Mouse (Mus musculus) embryo, embryonic 10 days (tissue): ENCODE data around the gene Zyx.

Experiments used
- DNase-seq: peaks from one replicate; pipeline ENCODE4 v3.0.0-alpha.2; 2015; ENCODE audit warnings: low spot score

The Zyx gene

GRCm38 (mm10) chr6:42349426-42350020 lies at the start of gene Zyx:
Gene Zyx (plus strand): TSS chr6:42349630.
- DNase-seq: peak; percentile 94

- DNase-seq: peak; percentile 13
Measured at GRCm38 (mm10) chr6:42309816-42310378, 39.5 kb upstream of the Zyx start.

GRCm38 (mm10) chr6:42310427-42311053 lies 38.9 kb upstream of the Zyx start:
- DNase-seq: no peak

- DNase-seq: no peak
Measured at GRCm38 (mm10) chr6:42318293-42318692, 31.1 kb upstream of the Zyx start.

GRCm38 (mm10) chr6:42323371-42324066 lies 25.9 kb upstream of the Zyx start:
- DNase-seq: no peak

GRCm38 (mm10) chr6:42324067-42324481 lies 25.4 kb upstream of the Zyx start:
- DNase-seq: peak; percentile 64

GRCm38 (mm10) chr6:42324482-42325267 lies 24.8 kb upstream of the Zyx start, which contains the start of gene Fam131b:
Gene Fam131b (minus strand): TSS chr6:42324643.
- DNase-seq: peak; percentile 65

GRCm38 (mm10) chr6:42325268-42325609 lies 24.2 kb upstream of the Zyx start:
- peak; percentile 79 for DNase-seq

GRCm38 (mm10) chr6:42326509-42326908 lies 22.9 kb upstream of the Zyx start:
- DNase-seq: no peak

GRCm38 (mm10) chr6:42328757-42329156 lies 20.7 kb upstream of the Zyx start:
- no peak for DNase-seq

GRCm38 (mm10) chr6:42330216-42330615 lies 19.2 kb upstream of the Zyx start:
- DNase-seq: no peak

GRCm38 (mm10) chr6:42330946-42331345 lies 18.5 kb upstream of the Zyx start:
- no peak for DNase-seq

- DNase-seq: no peak
Measured at GRCm38 (mm10) chr6:42339189-42339588, 10.2 kb upstream of the Zyx start.

- no peak for DNase-seq
Measured at GRCm38 (mm10) chr6:42339981-42340380, 9.4 kb upstream of the Zyx start.

GRCm38 (mm10) chr6:42342171-42342570 lies 7.3 kb upstream of the Zyx start:
- no peak for DNase-seq

- no peak for DNase-seq
Measured at GRCm38 (mm10) chr6:42343361-42344120, 5.9 kb upstream of the Zyx start.

GRCm38 (mm10) chr6:42344255-42344654 lies 5.2 kb upstream of the Zyx start:
- no peak for DNase-seq

- DNase-seq: no peak
Measured at GRCm38 (mm10) chr6:42348281-42349005, 987 bp upstream of the Zyx start.

GRCm38 (mm10) chr6:42349006-42349425 lies 414 bp upstream of the Zyx start:
- DNase-seq: peak; percentile 80
